Mouse (Mus musculus): ENCODE measurements at regions not wholly inside any gene's neighbourhood (a gene's known extent, or its start where the extent isn't known, plus 50 kb on each side); places are given as distances from the start of the nearest gene placed in this dataset.

DNA sequence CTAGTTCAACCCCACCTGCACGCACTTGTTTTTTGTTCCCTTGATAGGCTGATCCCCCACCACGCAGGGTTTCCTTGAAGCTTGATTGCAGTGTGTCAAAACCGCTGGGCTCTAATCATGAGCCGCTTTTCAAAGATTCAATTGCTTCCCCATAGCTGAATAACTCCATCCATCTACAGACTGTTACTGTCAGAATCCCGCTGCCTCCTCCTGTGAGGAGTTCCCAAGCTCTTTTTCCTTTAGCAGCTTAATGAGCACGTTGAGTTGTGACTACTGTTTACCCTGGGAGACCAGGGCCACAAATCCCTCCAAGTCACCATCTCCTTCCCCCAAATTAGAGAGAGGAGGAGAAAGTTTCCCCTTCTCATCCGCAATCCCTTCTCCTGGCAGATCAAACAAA, 234.6 kb upstream of the Slc16a7 start:
- no peak for TF ChIP-seq CTCF (IDR thresholded peaks at IDR 0.05; ENCODE audit: low read depth)
- no peak for TF ChIP-seq EP300 (optimal IDR thresholded peaks at IDR 0.05)
